Mouse (Mus musculus) small intestine, adult 2 months (tissue): ENCODE data around the gene Mid1. TPM values are rescaled to one million over a fixed set of nuclear protein-coding genes. Genes with fewer than 3 reads are reported as not detected.

Experiments
- H3K27ac ChIP-seq: fragments of 200-500 bp; 2 replicates; pipeline ENCODE4 v1.5.1; 2012; ENCODE audit warnings: low read depth, low read length, control low read depth, inconsistent platforms; ENCODE audit not compliant: insufficient read depth
- H3K27me3 ChIP-seq: fragments of 200-500 bp; 2 replicates; pipeline ENCODE4 v1.6.1; 2012; ENCODE audit warnings: mild to moderate bottlenecking, moderate library complexity, low read length, inconsistent platforms; ENCODE audit not compliant: control insufficient read depth, insufficient read depth
- H3K36me3 ChIP-seq: fragments of 200-500 bp; 2 replicates; pipeline ENCODE4 v1.6.1; 2012; ENCODE audit warnings: mild to moderate bottlenecking, low read length, control low read depth, inconsistent platforms; ENCODE audit not compliant: control insufficient read depth, insufficient read depth
- H3K4me1 ChIP-seq: fragments of 200-500 bp; 2 replicates; pipeline ENCODE4 v1.6.1; 2012; ENCODE audit warnings: low read length, inconsistent platforms, mixed read lengths; ENCODE audit not compliant: control insufficient read depth, insufficient read depth, insufficient read length
- H3K4me3 ChIP-seq: fragments of 200-500 bp; 2 replicates; pipeline ENCODE4 v1.5.1; 2012; ENCODE audit warnings: low read depth, mild to moderate bottlenecking, control low read depth, inconsistent platforms, low read length, moderate library complexity
- CTCF ChIP-seq: fragments of 200-500 bp; IDR thresholded peaks from 2 replicates; pipeline ENCODE4 v1.5.1; 2012; ENCODE audit warnings: low read depth, mild to moderate bottlenecking, control low read depth, inconsistent platforms, low read length, moderate library complexity, mixed read lengths; ENCODE audit not compliant: insufficient replicate concordance, insufficient read length; ENCODE audit errors: extremely low read depth
- POLR2A ChIP-seq: fragments of 200-500 bp; IDR thresholded peaks from 2 replicates; pipeline ENCODE4 v1.6.1; 2012; ENCODE audit warnings: low read depth, mild to moderate bottlenecking, control low read depth, inconsistent platforms, low read length, moderate library complexity
- WGBS: fragments of 180-500 bp; shearing (Covaris S2); methylation state at CpG from one replicate; pipeline ENCODE4 v1.1.7; 2018; 5-methylcytosine and 5-hydroxymethylcytosine counted together
- polyA plus RNA-seq: library from polyadenylated mRNA; depleted of rRNA; stranded (reverse); fragments of >200 nt; gene quantifications from 2 replicates; pipeline ENCODE4 v1.2.3, GENCODE M21; 2012

Mid1 gene
- polyA plus RNA-seq, 1 experiment = 10.8 TPM

DNA sequence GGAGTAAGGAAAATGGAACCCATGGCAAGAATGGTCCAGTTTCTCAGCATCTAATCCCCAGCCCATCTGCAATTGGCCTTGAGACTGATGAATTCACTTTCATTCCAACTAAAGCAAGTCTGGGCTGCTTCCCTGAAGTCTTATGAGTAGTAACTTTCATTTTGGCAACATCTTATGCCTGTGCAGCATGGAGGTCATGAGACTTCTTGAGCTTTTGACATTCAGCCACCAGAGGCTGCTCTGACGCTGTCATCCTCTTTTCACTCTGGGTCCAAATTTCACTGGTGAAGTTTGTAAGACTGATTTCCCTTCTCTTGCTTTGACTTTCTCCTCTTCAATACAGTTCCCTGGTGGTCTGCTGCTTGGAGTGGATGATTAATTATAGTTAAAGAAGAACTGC, 177.8 kb downstream of the Mid1 start:
- WGBS = 23% methylated on average over 1 of the region's 1 CpGs
- H3K27ac ChIP-seq = no peak overlapping the region
- H3K4me3 ChIP-seq = no peak overlapping the region
- H3K27me3 ChIP-seq = no peaks in the 10 kb centered on the region
- TF ChIP-seq POLR2A (no peak), CTCF (no peak)
- H3K36me3 ChIP-seq = no peaks in the 10 kb centered on the region
- no peaks in the 10 kb centered on the region for H3K4me1 ChIP-seq

DNA sequence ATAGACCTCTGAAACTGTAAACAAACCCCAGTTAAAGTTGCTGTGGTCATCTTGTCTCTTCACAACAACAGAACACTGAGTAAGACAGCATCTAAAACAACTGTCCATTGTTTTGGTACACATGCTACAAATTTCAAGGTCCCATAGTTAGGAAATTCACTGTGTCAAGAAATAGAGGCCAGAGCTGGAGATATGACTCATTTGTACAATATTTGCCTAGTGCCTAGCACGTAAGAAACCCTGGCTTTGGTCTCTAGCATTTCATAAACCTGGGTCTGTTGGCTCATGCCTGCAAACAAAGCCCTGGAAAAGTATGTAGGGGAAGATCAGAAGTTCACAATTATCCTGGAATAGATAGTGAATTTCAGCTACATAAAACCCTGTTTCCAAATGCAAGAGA, 178.8 kb downstream of the Mid1 start:
- no peaks in the 10 kb centered on the region for H3K36me3 ChIP-seq
- H3K4me3 ChIP-seq = no peak overlapping the region
- H3K27ac ChIP-seq = no peak overlapping the region
- 22% methylated on average over 1 of the region's 1 CpGs for WGBS
- H3K27me3 ChIP-seq = no peaks in the 10 kb centered on the region
- H3K4me1 ChIP-seq = no peaks in the 10 kb centered on the region
- TF ChIP-seq POLR2A = no peak
- no peak for TF ChIP-seq CTCF

DNA sequence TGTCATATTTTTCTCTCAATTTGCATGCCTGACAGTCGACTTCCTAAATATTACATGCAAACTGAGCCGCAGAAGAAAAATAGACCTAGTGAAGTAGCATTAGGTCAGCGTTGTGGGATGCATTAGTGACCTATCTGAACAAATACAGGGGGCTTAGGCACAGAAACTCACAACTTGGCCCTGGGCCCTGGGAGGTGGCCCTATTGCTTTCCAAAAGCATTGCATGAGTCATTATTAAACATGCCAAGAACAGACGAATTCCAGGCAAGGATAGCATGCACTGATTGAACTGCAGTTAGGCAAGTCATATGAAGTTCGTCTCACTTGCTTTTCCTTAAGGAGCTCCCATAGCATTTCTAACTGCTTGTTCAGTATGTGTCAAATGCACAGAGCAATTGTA, 183.2 kb downstream of the Mid1 start:
- H3K27me3 ChIP-seq = no peaks in the 10 kb centered on the region
- no peak overlapping the region for H3K27ac ChIP-seq
- 72% methylated on average over 5 of the region's 5 CpGs for WGBS
- no peak overlapping the region for H3K4me3 ChIP-seq
- no peaks in the 10 kb centered on the region for H3K4me1 ChIP-seq
- H3K36me3 ChIP-seq = no peaks in the 10 kb centered on the region
- TF ChIP-seq POLR2A = no peak
- TF ChIP-seq CTCF = no peak

DNA sequence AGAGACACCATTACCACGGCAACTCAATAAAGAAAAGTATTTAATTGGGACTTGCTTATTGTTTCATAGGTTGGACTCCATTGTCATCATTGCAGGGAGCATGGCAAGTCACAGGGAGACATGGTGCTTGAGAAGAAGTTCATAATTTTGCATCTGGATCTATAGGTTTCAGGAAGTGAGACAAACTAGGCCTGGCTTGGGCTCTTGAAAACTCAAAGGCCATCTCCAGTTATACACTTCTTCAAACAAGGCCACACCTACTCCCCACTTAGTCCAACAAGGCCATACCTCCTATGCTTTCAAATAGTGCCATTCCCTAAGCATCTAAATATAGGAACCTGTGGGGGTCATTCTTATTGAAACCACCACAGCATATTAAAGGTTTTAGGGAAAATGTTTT, 189.5 kb downstream of the Mid1 start:
- no peak overlapping the region for H3K27ac ChIP-seq
- 95% methylated on average over 1 of the region's 1 CpGs for WGBS
- H3K36me3 ChIP-seq = no peaks in the 10 kb centered on the region
- H3K4me1 ChIP-seq = no peaks in the 10 kb centered on the region
- TF ChIP-seq POLR2A (no peak), CTCF (no peak)
- no peak overlapping the region for H3K4me3 ChIP-seq
- H3K27me3 ChIP-seq = no peaks in the 10 kb centered on the region

DNA sequence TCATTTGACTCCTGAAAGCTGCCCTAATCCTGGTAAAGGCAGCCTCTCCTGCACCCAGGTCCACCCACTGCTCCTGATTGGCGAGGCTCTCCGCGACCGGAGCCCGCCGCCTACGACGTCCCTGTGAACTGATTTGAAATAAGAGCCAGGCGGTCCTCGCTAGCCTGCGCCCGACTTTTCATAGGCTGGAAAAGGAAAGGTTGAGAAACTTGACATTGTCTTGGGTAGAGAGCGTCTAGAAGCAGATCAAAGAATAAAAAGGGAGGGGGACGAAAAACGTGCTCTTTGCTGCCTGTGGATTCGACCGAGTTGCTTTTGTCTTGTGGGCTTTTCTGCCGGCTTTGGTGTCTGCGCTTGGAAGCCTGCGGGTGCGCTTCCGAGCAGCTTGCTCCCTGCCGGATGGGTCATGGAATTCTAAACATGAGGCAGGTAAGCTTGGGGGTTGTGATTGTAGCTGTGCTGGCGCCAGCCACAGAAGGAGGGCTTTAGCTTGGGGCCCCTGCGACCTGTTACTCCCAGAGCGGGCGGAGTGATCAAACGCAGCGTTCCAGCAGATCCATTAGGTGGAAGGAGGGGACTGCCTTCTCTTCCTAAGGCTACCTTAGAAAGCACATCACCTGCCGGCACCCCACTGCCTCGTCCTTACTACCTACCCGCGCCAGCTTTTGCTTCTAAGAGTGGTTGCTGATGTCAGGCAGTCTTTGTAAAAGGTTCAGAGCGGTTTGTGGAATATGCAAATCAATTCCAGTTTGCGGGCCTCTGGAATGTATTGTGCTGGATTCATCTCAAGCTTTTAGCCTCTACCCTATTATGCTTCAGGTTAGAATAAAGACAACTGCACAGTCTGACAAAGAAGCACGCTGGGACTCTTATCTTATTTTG, 194.7 kb downstream of the Mid1 start:
- Histone ChIP-seq H3K27ac (peak overlapping the region; percentile 78), H3K36me3 (no peaks in the 10 kb centered on the region), H3K4me1 (no peaks in the 10 kb centered on the region), H3K4me3 (peak overlapping the region; percentile 74), H3K27me3 (no peaks in the 10 kb centered on the region)
- 6% methylated on average over 36 of the region's 36 CpGs for WGBS
- TF ChIP-seq CTCF = no peak
- 0 out of 2 replicates have a peak, but pooled peaks have one; percentile 16 for TF ChIP-seq POLR2A

DNA sequence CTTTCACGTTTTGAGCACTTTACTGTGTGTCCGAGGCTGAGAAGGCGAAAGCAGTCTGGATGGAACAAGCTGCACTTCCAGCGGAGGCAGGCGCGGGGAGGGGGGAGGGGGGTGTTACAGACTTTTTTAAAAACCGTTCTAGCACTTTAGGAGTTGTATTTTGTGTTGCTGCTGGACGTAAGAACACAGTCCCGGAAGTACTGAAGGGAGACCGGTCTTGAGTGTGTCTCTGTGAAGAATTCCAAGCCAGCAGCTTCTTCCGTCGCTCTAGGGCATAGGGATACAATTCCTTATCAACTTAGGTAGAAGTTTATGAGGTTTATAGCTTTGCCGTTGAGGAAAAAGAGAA, 195.3 kb downstream of the Mid1 start:
- TF ChIP-seq CTCF (no peak), POLR2A (no peak)
- peak overlapping the region; percentile 78 for H3K27ac ChIP-seq
- WGBS = 10% methylated on average over 13 of the region's 13 CpGs

DNA sequence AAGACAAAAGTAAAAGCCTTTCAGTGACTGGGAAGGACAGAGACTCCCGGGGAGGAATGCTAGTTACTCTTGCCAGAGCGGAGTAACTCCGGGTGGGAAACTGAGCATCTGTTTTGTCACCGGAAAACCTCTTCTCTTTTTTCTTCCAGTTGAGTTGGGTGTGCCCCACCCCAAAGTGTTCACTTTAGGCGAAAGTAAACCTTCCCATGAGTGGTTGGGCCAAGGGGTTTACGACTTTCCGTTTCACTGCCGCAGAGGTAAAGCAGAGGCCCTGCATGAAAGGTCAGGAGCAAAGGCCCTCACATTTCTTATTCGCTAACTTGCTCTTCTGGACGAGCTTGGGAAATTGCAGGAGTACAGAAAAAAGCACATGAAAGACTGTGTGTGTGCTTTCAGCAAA, 195.8 kb downstream of the Mid1 start:
- 10% methylated on average over 10 of the region's 10 CpGs for WGBS
- TF ChIP-seq POLR2A = no peak
- TF ChIP-seq CTCF = no peak
- Histone ChIP-seq H3K4me3 (peak overlapping the region; percentile 55), H3K27me3 (no peaks in the 10 kb centered on the region), H3K36me3 (no peaks in the 10 kb centered on the region), H3K4me1 (no peaks in the 10 kb centered on the region), H3K27ac (peak overlapping the region; percentile 78)

More for the DNA sequence above, 195.3 kb downstream of the Mid1 start:
- Histone ChIP-seq H3K4me1 (no peaks in the 10 kb centered on the region), H3K27me3 (no peaks in the 10 kb centered on the region), H3K4me3 (peak overlapping the region; percentile 74), H3K36me3 (no peaks in the 10 kb centered on the region)
